Mouse (Mus musculus) 3134 (cell line): ENCODE results near the gene Gmeb2.

Experiments used
- DNase-seq: peaks from one replicate; pipeline ENCODE4 v3.0.0-alpha.2; 2011; ENCODE audit warnings: low spot score; ENCODE audit not compliant: insufficient read length; ENCODE audit errors: extremely low read depth

Gene Gmeb2

GRCm38 (mm10) chr2:181277866-181278265 is 10.0 kb downstream of the Gmeb2 start:
- no peak for DNase-seq

GRCm38 (mm10) chr2:181276766-181277165 is 11.1 kb downstream of the Gmeb2 start:
- no peak for DNase-seq

- no peak for DNase-seq
Measured at GRCm38 (mm10) chr2:181274639-181275038, 13.2 kb downstream of the Gmeb2 start.

GRCm38 (mm10) chr2:181273829-181274228 is 14.0 kb downstream of the Gmeb2 start:
- no peak for DNase-seq

GRCm38 (mm10) chr2:181272092-181272491 is 15.7 kb downstream of the Gmeb2 start:
- no peak for DNase-seq

- no peak for DNase-seq
Measured at GRCm38 (mm10) chr2:181266839-181267238, 21.0 kb downstream of the Gmeb2 start.

GRCm38 (mm10) chr2:181253248-181253647 is 34.6 kb downstream of the Gmeb2 start:
- no peak for DNase-seq

GRCm38 (mm10) chr2:181251841-181252240 is 36.0 kb downstream of the Gmeb2 start:
- no peak for DNase-seq

GRCm38 (mm10) chr2:181249217-181249616 is 38.6 kb downstream of the Gmeb2 start:
- no peak for DNase-seq

GRCm38 (mm10) chr2:181245031-181245430 is 42.8 kb downstream of the Gmeb2 start:
- DNase-seq = no peak

GRCm38 (mm10) chr2:181243706-181244394 is 44.0 kb downstream of the Gmeb2 start:
- DNase-seq = no peak

- DNase-seq = no peak
Measured at GRCm38 (mm10) chr2:181242314-181242665, 45.5 kb downstream of the Gmeb2 start.

- DNase-seq = peak; percentile 80
Measured at GRCm38 (mm10) chr2:181241602-181242313, 46.1 kb downstream of the Gmeb2 start, which contains the start of gene Helz2. Gene Helz2 (minus strand): TSS chr2:181242027.

GRCm38 (mm10) chr2:181240806-181241440 is 46.9 kb downstream of the Gmeb2 start:
- no peak for DNase-seq

- DNase-seq = no peak
Measured at GRCm38 (mm10) chr2:181239261-181239660, 48.6 kb downstream of the Gmeb2 start.

GRCm38 (mm10) chr2:181238861-181239260 is 49.0 kb downstream of the Gmeb2 start:
- no peak for DNase-seq

GRCm38 (mm10) chr2:181238091-181238610 is 49.7 kb downstream of the Gmeb2 start:
- no peak for DNase-seq

GRCm38 (mm10) chr2:181237251-181238014 is 50.4 kb downstream of the Gmeb2 start:
- no peak for DNase-seq

- DNase-seq = no peak
Measured at GRCm38 (mm10) chr2:181235681-181236566, 51.9 kb downstream of the Gmeb2 start.

GRCm38 (mm10) chr2:181234680-181235079 is 53.2 kb downstream of the Gmeb2 start:
- no peak for DNase-seq
